Mouse (Mus musculus) thymus, adult 2 months (tissue): ENCODE measurements around the gene Mast1.

ENCODE experiments used
- CTCF ChIP-seq: fragments of 200-500 bp; IDR thresholded peaks from 2 replicates; pipeline ENCODE4 v1.5.1; 2012; ENCODE audit warnings: mild to moderate bottlenecking, control low read depth, low read length, moderate library complexity, borderline replicate concordance; ENCODE audit not compliant: control insufficient read depth, poor library complexity, insufficient read depth; ENCODE audit errors: extremely low read depth
- POLR2A ChIP-seq: fragments of 200-500 bp; IDR thresholded peaks from 2 replicates; pipeline ENCODE4 v1.6.1; 2012; ENCODE audit warnings: mild to moderate bottlenecking, low read length, control low read depth, moderate library complexity; ENCODE audit not compliant: control insufficient read depth, poor library complexity, insufficient read depth; ENCODE audit errors: extremely low read depth

DNA sequence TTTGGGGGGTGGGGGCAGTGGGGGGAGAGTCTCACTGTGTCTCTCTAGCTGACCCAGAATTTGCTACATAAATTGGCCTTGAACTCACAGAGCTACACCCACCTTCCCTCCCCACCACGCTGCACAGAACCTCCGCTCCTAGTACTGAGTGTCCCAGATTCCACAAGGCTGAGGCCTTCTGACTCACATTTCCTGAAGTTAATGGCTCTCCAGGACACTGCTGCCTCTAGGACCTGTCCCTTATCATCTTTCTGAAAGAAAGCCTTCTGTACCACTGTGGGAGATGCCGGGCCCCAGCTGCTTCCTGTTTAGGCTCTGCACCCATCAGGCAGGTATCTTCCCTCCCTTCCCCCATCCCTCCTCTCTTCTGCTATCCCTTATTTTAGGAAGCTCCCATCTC is 29.4 kb upstream of the Mast1 start:
- TF ChIP-seq CTCF (no peak), POLR2A (no peak)
